Mouse (Mus musculus): ENCODE measurements around the gene Gmds.

DNA sequence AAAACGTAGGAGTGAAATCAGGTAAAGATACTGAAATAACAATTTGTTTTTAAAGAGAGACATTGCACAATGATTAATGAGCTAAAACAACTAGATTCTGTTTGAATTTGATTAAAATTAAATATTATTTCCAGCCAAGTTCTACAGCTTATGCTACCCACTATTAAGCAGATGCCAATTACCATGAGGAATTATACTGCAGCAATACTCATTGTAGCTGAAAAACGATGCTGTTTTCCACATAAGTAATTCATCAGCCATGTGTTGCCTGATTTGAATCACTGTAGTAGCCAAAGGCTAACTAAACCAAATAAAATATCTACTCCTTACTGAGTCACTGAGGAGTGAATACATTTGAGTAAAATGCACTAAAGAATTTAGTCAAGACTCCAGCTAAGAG lies 180.3 kb downstream of the Gmds start:
- no peak for TF ChIP-seq MAFK (IDR thresholded peaks at IDR 0.05; ENCODE audit: insufficient read depth, low read depth, low read length)
- TF ChIP-seq CHD2 (IDR thresholded peaks at IDR 0.05; ENCODE audit: low read depth, low read length): no peak
- TF ChIP-seq HCFC1 (IDR thresholded peaks at IDR 0.05; ENCODE audit: borderline replicate concordance, insufficient read depth, low read length): no peak

Measured in ES-E14 (cell line).